Mouse (Mus musculus): Measurements from ENCODE around the gene Nanos2. TPM values are rescaled to one million over a fixed set of nuclear protein-coding genes. Genes with fewer than 3 reads are reported as not detected.

Nanos2 gene
- polyA plus RNA-seq, 1 experiment from 2014 or later, result not detected

- Histone ChIP-seq H3K9me3 (ENCODE audit: low read length) (no peaks in the 10 kb centered on the region), H3K9ac (replicated peaks) (no peak overlapping the region), H3K27me3 (ENCODE audit: insufficient read depth, low read length) (peaks cover 74% of the 10 kb centered on the region), H3K4me3 (ENCODE audit: low read depth, low read length) (no peak overlapping the region), H3K27ac (ENCODE audit: low read depth) (no peak overlapping the region), H3K4me1 (ENCODE audit: insufficient read depth) (peaks cover 6% of the 10 kb centered on the region; the same call in 1 of the 2 replicates), H3K36me3 (replicated peaks; ENCODE audit: insufficient read depth, low read length) (no peaks in the 10 kb centered on the region), H3K4me2 (ENCODE audit: low read depth, low read length) (no peak overlapping the region)
- 3% methylated on average over 19 of the region's 19 CpGs for WGBS (ENCODE audit: insufficient replicate concordance)
- TF ChIP-seq CTCF (IDR thresholded peaks at IDR 0.05; ENCODE audit: low read depth), result no peak
- TF ChIP-seq EP300 (IDR thresholded peaks at IDR 0.05; ENCODE audit: low read depth), result no peak
- ATAC-seq, result no peak
- DNase-seq, result no peak
Measured at GRCm38 (mm10) chr7:18963294-18963843, 23.8 kb upstream of the Nanos2 start.

GRCm38 (mm10) chr7:18965312-18965711 lies 21.9 kb upstream of the Nanos2 start:
- DNase-seq (no peak), ATAC-seq (no peak)
- Histone ChIP-seq H3K9me3 (ENCODE audit: low read length) (no peaks in the 10 kb centered on the region), H3K4me3 (ENCODE audit: low read depth, low read length) (no peak overlapping the region), H3K4me1 (ENCODE audit: insufficient read depth) (peaks cover 6% of the 10 kb centered on the region; the same call in 1 of the 2 replicates), H3K9ac (replicated peaks) (no peak overlapping the region), H3K27ac (ENCODE audit: low read depth) (no peak overlapping the region), H3K36me3 (replicated peaks; ENCODE audit: insufficient read depth, low read length) (no peaks in the 10 kb centered on the region), H3K4me2 (ENCODE audit: low read depth, low read length) (no peak overlapping the region), H3K27me3 (ENCODE audit: insufficient read depth, low read length) (peaks cover 56% of the 10 kb centered on the region)
- TF ChIP-seq CTCF (IDR thresholded peaks at IDR 0.05; ENCODE audit: low read depth), result no peak
- no peak for TF ChIP-seq EP300 (IDR thresholded peaks at IDR 0.05; ENCODE audit: low read depth)
- WGBS (ENCODE audit: insufficient replicate concordance), result 65% methylated on average over 5 of the region's 5 CpGs

GRCm38 (mm10) chr7:18967603-18968002 lies 19.6 kb upstream of the Nanos2 start:
- no peak overlapping the region for H3K4me3 ChIP-seq (ENCODE audit: low read depth, low read length)
- H3K9ac ChIP-seq (replicated peaks), result no peak overlapping the region
- peaks cover 33% of the 10 kb centered on the region for H3K27me3 ChIP-seq (ENCODE audit: insufficient read depth, low read length)
- no peak for ATAC-seq
- TF ChIP-seq CTCF (IDR thresholded peaks at IDR 0.05; ENCODE audit: low read depth) (no peak), EP300 (IDR thresholded peaks at IDR 0.05; ENCODE audit: low read depth) (no peak)
- H3K4me2 ChIP-seq (ENCODE audit: low read depth, low read length), result no peak overlapping the region
- H3K9me3 ChIP-seq (ENCODE audit: low read length), result no peaks in the 10 kb centered on the region
- H3K36me3 ChIP-seq (replicated peaks; ENCODE audit: insufficient read depth, low read length), result no peaks in the 10 kb centered on the region
- peaks cover 3% of the 10 kb centered on the region; the same call in 1 of the 2 replicates for H3K4me1 ChIP-seq (ENCODE audit: insufficient read depth)
- 14% methylated on average over 8 of the region's 8 CpGs for WGBS (ENCODE audit: insufficient replicate concordance)
- no peak for DNase-seq
- H3K27ac ChIP-seq (ENCODE audit: low read depth), result no peak overlapping the region

- Histone ChIP-seq H3K4me2 (ENCODE audit: low read depth, low read length) (no peak overlapping the region), H3K9me3 (ENCODE audit: low read length) (no peaks in the 10 kb centered on the region), H3K9ac (replicated peaks) (no peak overlapping the region), H3K27me3 (ENCODE audit: insufficient read depth, low read length) (0 out of 2 replicates have a peak, but pooled peaks cover under 1% of the 10 kb centered on the region), H3K27ac (ENCODE audit: low read depth) (no peak overlapping the region), H3K36me3 (replicated peaks; ENCODE audit: insufficient read depth, low read length) (no peaks in the 10 kb centered on the region), H3K4me3 (ENCODE audit: low read depth, low read length) (no peak overlapping the region), H3K4me1 (ENCODE audit: insufficient read depth) (no peaks in the 10 kb centered on the region)
- WGBS (ENCODE audit: insufficient replicate concordance), result 87% methylated on average over 3 of the region's 3 CpGs
- DNase-seq (peak; percentile 30), ATAC-seq (no peak)
- TF ChIP-seq EP300 (IDR thresholded peaks at IDR 0.05; ENCODE audit: low read depth), result no peak
- peak; percentile 42; the same call in 1 of the 2 replicates for TF ChIP-seq CTCF (IDR thresholded peaks at IDR 0.05; ENCODE audit: low read depth)
Measured at GRCm38 (mm10) chr7:18970956-18971355, 16.2 kb upstream of the Nanos2 start.

GRCm38 (mm10) chr7:18978381-18978780 lies 8.8 kb upstream of the Nanos2 start:
- Histone ChIP-seq H3K9ac (replicated peaks) (no peak overlapping the region), H3K9me3 (ENCODE audit: low read length) (no peaks in the 10 kb centered on the region), H3K4me3 (ENCODE audit: low read depth, low read length) (no peak overlapping the region), H3K27me3 (ENCODE audit: insufficient read depth, low read length) (no peaks in the 10 kb centered on the region), H3K27ac (ENCODE audit: low read depth) (no peak overlapping the region), H3K4me1 (ENCODE audit: insufficient read depth) (no peaks in the 10 kb centered on the region), H3K4me2 (ENCODE audit: low read depth, low read length) (no peak overlapping the region), H3K36me3 (replicated peaks; ENCODE audit: insufficient read depth, low read length) (no peaks in the 10 kb centered on the region)
- WGBS (ENCODE audit: insufficient replicate concordance), result 91% methylated on average over 9 of the region's 9 CpGs
- no peak for TF ChIP-seq EP300 (IDR thresholded peaks at IDR 0.05; ENCODE audit: low read depth)
- ATAC-seq, result no peak
- DNase-seq, result no peak

- Histone ChIP-seq H3K4me1 (ENCODE audit: insufficient read depth) (peaks cover 8% of the 10 kb centered on the region), H3K27me3 (ENCODE audit: insufficient read depth, low read length) (peaks cover 34% of the 10 kb centered on the region), H3K27ac (ENCODE audit: low read depth) (no peak overlapping the region), H3K4me2 (ENCODE audit: low read depth, low read length) (no peak overlapping the region), H3K9me3 (ENCODE audit: low read length) (no peaks in the 10 kb centered on the region), H3K9ac (replicated peaks) (no peak overlapping the region), H3K36me3 (replicated peaks; ENCODE audit: insufficient read depth, low read length) (no peaks in the 10 kb centered on the region), H3K4me3 (ENCODE audit: low read depth, low read length) (no peak overlapping the region)
- no peak for DNase-seq
- no peak for TF ChIP-seq CTCF (IDR thresholded peaks at IDR 0.05; ENCODE audit: low read depth)
- TF ChIP-seq EP300 (IDR thresholded peaks at IDR 0.05; ENCODE audit: low read depth), result peak; percentile 10; the same call in 1 of the 2 replicates
- no peak for ATAC-seq
- WGBS (ENCODE audit: insufficient replicate concordance), result 58% methylated on average over 2 of the region's 2 CpGs
Measured at GRCm38 (mm10) chr7:18986503-18986902, 697 bp upstream of the Nanos2 start.
